Mouse (Mus musculus) heart, adult 8-10 months (tissue): Measurements from ENCODE around the gene Gm12569. TPM values are rescaled to one million over a fixed set of nuclear protein-coding genes. Genes with fewer than 3 reads are reported as not detected.

Experiments used
- DNase-seq: peaks from one replicate; pipeline ENCODE4 v3.0.0; 2022; ENCODE audit warnings: low spot score
- total RNA-seq, 4 experiments: library from RNA; stranded (reverse); gene quantifications; 2 replicates each; pipeline ENCODE4 v1.2.4; 2022

Gm12569 gene
- not detected for total RNA-seq

DNA sequence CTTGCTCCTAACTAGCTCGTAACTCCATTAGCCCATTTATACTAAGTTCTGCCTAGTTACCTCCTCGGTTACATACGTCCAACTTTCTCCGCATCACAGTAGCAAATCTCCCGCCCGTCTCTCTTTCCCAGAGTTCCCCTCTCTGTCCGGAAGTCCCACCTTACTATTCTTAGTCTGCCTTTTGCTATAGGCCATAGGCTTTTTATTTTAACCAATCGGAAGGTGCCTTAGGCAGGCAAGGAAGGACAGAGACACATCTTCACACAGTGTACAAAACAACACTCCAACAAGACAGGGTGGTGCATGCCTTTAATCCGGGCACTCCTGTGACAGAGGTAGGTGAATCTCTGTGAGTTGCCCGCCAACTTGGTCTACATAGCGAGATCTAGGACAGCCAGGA is at the start of gene Gm12569:
Gm12569 (plus strand) TSS at position 166 of the 400 bp plus-strand sequence.
- DNase-seq, result no peak

DNA sequence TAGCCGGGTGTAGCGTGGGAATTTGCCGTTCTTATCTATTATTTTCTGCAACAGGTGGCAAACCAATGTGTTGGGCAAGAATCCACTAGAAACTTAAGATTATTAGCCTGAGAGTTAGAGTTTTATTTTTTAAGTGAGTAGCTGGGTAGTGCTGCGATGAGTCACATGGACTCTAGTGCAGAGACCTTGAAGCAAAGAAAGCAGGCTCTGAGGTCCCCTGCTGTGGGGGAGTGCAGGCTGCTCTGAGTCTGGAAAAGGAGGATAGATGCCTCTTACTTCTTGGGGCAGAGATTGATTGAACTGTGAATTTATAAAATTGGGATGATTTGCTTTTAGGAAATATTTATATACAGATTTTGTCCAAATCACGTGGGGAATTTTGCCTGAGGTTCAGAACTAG is 17.5 kb upstream of the Gm12569 start:
- DNase-seq, result no peak

DNA sequence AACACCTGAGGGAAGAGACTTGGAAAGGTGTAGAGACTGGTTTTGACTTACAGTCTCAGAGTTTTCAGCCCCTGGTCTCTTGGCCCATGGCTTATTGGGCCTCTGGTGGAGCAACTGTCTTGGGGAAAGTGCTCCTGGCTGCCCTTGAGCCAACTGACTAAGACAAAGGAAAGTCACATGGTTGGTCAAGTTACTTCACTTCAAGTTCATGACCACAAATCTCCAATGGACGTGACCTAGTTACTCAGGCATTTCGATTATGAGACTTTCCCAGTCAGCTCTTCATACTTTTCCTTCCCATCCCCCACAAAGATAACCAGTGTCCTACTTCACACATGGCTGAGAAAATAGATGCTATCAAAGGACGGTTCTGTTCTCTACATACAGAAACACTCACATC is 12.5 kb upstream of the Gm12569 start:
- DNase-seq, result no peak

DNA sequence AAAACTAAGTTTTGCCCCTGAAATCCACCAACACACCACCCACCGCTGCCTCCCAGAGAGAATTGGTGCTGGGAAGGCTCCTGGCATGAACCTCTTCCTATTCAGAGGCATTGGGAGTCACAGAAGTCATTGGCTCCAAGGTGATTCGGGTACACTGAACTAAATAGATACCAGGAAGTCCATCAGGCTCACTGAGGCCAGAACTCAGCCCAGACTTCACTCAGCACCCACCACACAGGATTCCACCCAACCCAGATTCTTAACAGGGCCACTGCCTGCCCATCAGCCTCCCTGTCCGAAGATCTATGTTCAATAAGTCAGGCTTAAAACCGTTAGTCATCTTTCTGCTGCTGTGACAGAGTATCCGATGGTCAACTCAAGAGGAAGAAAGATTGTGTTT is 8.8 kb upstream of the Gm12569 start:
- DNase-seq, result no peak

DNA sequence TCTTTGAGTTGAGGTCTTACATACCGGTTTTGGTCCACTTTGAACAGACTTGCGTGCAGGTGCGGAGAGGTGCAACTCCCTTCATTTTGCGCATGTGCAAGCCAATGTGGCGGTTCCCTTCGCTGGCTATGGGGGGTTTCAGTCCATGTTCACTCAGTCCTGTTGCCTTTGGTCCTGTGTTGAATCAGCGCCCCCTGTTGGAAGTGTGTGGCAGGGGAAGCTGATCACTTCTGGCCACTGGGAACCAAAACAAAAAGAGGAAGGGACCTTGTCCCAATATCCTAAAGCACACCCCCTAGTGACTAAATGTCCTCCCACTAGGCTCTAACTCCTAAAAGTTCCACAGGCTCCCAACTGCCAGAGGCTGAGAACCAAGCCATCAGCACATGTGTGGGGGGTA is 6.3 kb upstream of the Gm12569 start:
- DNase-seq, result no peak

DNA sequence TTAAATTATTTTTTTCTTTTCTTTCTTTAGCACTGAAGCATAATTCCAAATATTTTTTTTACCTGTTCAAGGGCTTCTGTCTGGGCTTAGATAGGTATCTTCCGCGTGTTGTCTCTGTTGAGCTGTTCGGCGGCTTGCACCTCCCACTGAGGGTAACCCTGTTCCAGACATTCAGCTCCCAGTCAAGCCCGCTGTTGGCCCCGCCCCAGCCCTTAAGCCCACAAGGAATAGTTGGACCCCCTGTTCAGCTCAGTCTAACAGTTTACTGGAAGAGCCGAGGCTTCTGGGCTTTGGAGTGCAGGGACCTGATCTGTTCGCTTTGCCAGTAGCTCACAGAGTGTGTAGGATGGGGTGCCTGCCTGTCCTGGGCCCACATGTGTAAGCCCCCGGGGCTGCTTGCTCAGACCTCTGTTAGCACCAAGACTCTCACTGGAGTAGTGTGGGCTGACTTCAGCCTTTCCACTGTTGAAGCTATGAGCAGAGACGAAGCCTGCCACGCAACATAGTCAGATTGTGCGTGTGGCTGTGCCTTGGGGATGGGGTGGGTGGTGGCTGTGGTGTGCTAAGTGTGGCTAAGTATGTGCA is 785 bp upstream of the Gm12569 start:
- DNase-seq, result no peak

DNA sequence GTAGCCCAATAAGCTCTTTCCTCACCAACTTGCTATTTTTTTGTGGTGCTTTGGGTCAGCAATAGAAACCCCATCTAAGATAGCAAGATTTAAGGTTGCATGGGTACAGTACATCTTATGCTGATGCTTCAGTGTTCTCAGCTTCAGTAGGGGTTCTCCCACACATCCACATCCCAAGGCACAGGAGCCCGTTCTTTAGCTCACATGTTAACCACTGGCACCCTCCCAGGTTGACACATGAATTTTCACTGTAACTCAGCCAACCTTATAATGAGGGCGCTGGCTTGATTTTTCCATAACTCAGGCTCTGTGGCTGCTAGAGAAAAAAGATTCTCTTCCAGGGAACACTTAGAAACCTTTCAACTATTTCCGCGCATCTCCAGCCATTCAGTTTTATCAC is 6.8 kb downstream of the Gm12569 start:
- DNase-seq, result no peak

DNA sequence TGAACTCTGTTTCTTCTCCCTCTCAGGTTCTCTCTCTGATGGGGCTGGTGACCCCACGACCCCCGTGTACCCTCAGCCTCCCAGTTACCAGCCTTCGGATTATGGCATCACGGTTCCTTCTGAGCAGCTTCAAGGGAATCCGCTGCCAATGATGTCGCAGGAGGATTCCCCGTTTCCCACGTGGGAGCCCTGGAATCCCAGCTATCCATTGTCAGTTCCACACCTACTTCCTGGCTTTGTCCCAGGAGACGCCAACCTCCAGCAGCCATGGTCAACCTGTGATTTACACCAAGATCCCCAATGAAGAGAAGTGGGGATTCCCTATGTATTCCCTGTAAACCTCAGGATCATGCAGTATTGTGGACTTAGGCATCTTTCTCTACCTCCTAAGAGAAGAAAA is 14.4 kb downstream of the Gm12569 start:
- no peak for DNase-seq

DNA sequence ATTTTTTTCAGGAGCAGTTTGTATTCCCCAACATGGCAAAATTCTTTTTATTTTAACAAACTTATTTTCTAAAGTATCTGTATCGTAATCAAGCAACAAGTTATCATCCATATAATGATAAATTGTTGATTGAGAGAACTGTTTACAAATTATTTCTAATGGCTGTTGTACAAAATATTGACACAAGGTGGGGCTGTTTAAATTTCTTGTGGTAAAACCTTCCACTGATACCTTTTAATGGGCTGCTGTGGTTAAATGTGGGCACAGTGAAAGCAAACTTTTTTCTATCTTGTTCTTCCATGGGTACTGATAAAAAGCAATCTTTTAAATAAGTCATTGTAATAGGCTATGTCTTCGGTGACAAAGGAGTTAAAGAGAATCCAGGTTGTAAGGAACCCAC is 22.6 kb downstream of the Gm12569 start:
- DNase-seq, result no peak

DNA sequence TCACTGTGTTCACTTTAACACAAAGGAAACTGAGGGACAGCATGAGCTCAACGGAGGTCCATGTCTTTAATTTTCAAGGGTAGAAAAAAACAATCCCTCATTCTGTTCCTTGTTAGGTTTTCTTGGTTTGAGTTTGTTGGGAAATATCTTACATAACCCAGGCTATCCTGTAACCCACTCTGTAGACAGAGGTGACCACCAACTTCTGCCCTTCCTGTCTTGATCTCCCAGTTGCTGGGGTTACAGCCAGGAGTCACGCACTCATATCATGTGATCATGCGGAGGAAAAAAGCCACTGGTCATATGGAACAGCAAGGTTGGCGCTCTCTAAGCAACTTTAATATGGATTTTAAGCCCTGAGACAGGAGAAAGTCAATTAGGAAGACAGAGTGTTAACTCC is 36.7 kb downstream of the Gm12569 start:
- no peak for DNase-seq

DNA sequence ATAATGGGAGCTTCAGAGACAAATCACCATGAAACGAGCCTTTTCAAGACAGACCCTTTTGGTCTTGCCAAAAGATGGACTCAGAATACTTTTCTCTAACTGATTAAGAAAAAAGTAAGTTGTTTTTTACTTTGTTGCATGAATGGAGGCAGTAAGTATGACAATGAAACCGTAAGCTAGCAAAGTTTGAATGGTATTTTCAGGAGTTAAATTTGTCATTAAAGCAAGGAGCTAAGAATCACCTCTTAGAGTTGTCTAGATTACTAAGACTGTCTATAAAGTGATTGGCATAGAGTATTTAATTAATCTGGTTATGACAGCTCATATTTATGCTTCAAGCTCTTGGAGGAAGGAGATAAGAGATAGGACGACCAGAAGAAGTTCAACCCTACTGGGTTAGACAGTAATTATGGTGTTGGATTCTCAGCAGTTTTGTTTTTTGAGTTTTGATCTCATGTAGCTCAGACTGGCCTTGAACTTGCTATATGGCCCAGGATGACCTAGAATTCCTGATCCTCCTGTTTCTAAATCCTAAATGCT is 41.5 kb downstream of the Gm12569 start, which contains the start of gene Clk4:
Clk4 (plus strand) TSS at position 51 of the 540 bp plus-strand sequence.
- no peak for DNase-seq

DNA sequence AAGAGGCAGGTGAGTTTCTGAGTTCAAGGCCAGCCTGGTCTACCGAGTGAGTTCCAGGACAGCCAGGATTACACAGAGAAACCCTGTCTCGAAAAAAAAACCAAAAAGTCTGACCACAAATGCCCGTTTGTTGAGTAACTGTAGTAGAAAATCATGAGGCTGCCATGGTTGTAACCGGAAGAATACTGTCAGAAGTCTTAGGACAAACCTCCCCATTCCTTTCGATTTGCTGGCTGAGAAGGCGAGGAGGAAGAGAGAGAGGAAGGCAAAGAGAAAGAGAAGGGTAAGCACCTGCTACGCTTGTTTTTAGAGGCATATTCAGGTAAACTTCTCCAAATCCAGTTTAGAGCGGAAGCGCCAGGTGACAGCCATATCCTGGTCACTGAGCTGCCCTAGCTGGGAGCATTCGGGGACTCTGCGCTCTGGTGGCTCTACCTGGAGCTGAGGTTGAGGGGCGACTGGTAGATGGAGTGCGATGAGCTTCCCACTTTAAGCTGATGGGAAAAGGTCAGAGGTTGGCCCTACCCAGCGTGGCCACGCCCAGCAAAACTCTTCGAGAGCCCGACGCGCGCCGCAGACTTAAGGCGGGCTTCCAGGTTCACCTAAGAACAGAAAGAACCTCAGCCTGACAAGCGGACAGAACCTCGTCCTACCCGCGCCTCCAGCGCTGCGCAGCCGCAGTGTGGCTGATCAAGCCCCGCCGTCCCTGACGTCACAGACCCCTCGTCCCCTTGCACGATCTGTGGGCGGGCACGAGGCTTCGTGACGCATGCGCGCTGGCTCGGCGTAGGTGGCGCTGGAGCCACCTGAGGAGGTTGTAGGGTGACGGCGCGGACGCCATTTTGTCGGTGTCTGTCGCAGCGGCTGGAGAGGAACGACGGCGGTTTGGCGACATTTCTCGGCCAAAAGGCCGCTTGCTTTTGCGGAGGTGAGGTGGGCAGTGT is 42.3 kb downstream of the Gm12569 start, which contains the start of gene BC049762:
BC049762 (minus strand) TSS at position 705 of the 944 bp plus-strand sequence.
- DNase-seq, result peak; percentile 98

DNA sequence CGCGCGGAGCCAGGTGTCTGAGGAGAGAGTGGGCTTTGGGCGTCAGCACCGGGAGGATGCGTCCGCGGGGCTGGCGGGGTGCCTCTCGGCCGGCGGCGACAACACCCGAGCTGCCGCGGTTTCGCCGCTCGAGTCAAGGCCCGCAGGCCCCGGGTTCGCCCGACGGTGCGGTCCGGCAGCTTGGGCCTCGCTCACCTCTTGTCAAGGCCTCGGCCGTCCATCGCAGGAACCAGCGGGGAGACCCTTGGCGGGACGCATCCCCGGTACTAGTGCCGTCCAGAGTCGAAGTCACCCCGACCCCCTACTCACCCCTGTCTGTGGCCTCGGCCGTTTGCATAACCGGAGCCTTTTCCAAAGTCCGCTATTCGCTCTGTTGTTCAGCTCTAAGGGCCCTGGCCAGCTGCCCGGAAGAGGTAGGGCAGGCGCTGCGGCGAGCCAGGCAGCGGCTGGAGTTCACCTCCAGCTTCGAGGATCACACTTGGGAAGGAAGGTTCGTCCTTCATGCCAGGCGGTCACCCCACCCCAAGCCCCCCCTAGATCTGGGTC is 43.1 kb downstream of the Gm12569 start:
- peak; percentile 53 for DNase-seq

DNA sequence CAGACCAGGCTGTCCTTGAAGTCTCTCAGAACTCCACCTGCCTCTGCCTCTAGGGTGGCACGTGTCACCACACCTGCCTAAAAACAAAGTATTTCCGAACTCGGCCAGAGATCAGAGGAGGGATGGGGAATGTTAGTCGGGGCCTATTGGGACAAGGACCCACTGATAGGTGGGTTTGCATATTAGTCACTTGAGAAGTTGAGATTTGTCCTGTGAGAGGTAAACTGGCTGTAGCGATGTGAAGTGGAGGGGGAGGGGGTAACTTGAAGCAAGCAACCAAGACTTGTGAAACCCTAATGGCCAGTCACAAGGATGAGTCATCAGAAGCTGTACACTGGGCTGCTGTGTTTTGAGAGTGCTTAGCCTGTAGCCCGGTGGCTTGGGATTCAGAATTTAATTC is 44.1 kb downstream of the Gm12569 start:
- peak; percentile 28 for DNase-seq

DNA sequence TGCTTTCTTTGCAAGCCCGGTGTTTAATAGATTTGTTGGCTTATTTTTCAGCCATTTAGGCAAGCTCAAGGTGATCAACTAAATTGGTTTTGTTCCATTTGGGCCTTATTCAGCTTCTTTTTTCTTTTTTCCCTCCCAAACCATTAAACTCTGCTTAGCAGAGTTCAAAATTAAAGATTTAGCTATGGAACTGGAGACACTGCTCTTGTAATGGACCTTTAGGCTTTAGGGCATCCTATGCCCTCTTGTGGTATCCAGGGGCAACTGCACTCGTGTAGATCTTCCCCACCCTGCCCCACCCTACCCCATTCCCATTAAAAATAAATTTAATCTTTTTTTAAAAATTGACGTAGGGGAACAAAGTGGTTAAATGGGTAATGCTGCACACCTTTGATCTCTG is 45.1 kb downstream of the Gm12569 start:
- peak; percentile 32 for DNase-seq

DNA sequence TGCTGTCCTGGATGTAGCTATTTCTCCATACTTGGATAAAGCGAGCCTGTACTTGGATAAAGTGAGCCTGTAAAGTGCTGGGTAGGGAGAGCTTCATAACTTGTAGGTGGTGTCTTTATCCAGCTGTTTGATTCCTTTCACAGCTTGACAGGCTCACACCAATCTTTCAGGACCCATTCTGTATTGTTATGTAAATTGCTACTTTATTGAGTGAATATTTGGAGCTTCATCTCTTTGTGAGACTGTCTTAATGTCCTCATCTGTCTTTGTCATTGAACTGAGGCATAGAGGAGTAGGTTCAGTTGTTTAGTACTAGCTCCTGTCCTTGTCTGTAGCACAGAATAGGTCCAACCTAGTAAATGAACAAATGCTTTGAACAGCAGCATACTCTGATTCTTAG is 54.1 kb downstream of the Gm12569 start:
- DNase-seq, result no peak

Other genes starting within 250 kb of the Gm12569 start
- not detected for gene Olfr1377, start 238.5 kb upstream of the Gm12569 start, total RNA-seq
- not detected for gene Olfr51, start 216.9 kb upstream of the Gm12569 start, total RNA-seq
- gene Olfr54, start 206.2 kb upstream of the Gm12569 start, total RNA-seq, result not detected
- gene Olfr1375, start 172.4 kb upstream of the Gm12569 start, total RNA-seq, result not detected
- 1 to 10 TPM; 1.5 to 2.3 (median 2.1) TPM for gene Zfp354a, start 161.2 kb upstream of the Gm12569 start, total RNA-seq
- 10 to 100 TPM; 28.6 to 47.2 (median 37.7) TPM for gene Clk4, start 41.3 kb downstream of the Gm12569 start, total RNA-seq
- under 1 TPM in 2 of 4 experiments, not detected in 2; 0.38 to 0.50 TPM for gene BC049762, start 42.6 kb downstream of the Gm12569 start, total RNA-seq
- 1 to 10 TPM; 1.4 to 3.2 (median 1.9) TPM for gene Col23a1, start 69.4 kb downstream of the Gm12569 start, total RNA-seq